Mouse (Mus musculus) olfactory bulb, adult 2 months (tissue): ENCODE data around the gene Ube4a.

Experiments
- CTCF ChIP-seq: fragments of 200-500 bp; IDR thresholded peaks from 2 replicates; pipeline ENCODE4 v1.5.1; 2012; ENCODE audit warnings: low read depth, mild to moderate bottlenecking, low read length, moderate library complexity; ENCODE audit not compliant: insufficient read depth
- POLR2A ChIP-seq: fragments of 200-500 bp; IDR thresholded peaks from 2 replicates; pipeline ENCODE4 v1.6.1; 2012; ENCODE audit warnings: mild to moderate bottlenecking, low read depth, low read length, moderate library complexity; ENCODE audit not compliant: insufficient read depth

DNA sequence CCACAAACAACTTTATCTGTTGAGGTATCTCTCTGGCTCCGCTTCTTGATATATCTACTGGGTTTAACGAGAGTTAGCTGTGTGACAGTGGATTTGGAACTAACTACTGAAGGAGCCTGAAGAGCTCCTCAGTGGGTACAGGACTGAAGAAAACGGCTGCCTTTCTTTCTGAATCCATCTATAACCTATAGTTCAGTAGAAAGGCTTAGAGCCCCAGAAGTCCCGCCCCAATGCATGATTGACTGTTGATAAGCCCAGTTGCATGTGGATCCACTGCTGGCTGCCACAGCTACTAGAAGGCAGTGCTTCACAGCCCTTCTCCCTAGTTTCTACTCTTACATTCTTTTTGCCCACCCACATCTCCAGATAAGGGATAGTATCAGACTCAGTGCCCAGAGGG lies 45.1 kb upstream of the Ube4a start:
- TF ChIP-seq POLR2A = no peak
- no peak for TF ChIP-seq CTCF
